Mouse (Mus musculus) ES-E14 (cell line): ENCODE measurements around the gene Ccr9.

ENCODE experiments used
- HCFC1 ChIP-seq: IDR thresholded peaks from 2 replicates; pipeline ENCODE4 v1.6.1; 2012; ENCODE audit warnings: low read length, inconsistent platforms, borderline replicate concordance; ENCODE audit not compliant: insufficient read depth
- MAFK ChIP-seq: IDR thresholded peaks from 2 replicates; pipeline ENCODE4 v1.6.1; 2014; ENCODE audit warnings: mild to moderate bottlenecking, low read depth, low read length, inconsistent platforms; ENCODE audit not compliant: insufficient read depth

GRCm38 (mm10) chr9:123805241-123805640, 127.0 kb downstream of the Ccr9 start:
- TF ChIP-seq MAFK (no peak), HCFC1 (no peak)
